Comparison of ENCODE assay signal across 8 mouse cellular contexts in genomic region chr5:110057637-110058408, GRCm38 (mm10). TPM values are rescaled to one million over a fixed set of nuclear protein-coding genes. Genes with fewer than 3 reads are reported as not detected.
DNase-seq lines count a peak whose midpoint lies in the region; ATAC-seq and TF ChIP-seq lines count a peak whose summit lies in the region.

No protein-coding gene starts in this region.

- ATAC-seq in activated CD4-positive, CD25-positive, alpha-beta regulatory T cell, adult 4 months = peak; percentile 100
- peak; percentile 98 for ATAC-seq in megakaryocyte progenitor cell, adult 5-6 weeks (replicated peaks; ENCODE audit: poor library complexity)

- TF ChIP-seq POLR2A in cortical plate, adult 2 months (IDR thresholded peaks at IDR 0.05; ENCODE audit: extremely low read depth, insufficient read depth, low read length) = 0 out of 2 replicates have a peak, but pooled peaks have one; percentile 29

- DNase-seq in gastrocnemius, postnatal 10 days = peak; percentile 73
- peak; percentile 91 for DNase-seq in induced T-regulatory cell, adult 2 months (ENCODE audit: low read depth)
- DNase-seq in left cerebral cortex, adult 9 months (ENCODE audit: low spot score in 2 of 2) = peak; percentile 66 to 86
- DNase-seq in right cerebral cortex, postnatal 14 days = peak; percentile 76
- peak; percentile 85 for DNase-seq in urinary bladder, postnatal 36 days (ENCODE audit: low spot score in 2 of 2)

- peak overlapping the region; percentile 93 for H3K4me3 ChIP-seq in cortical plate, adult 2 months (ENCODE audit: insufficient read depth, low read length)

- no peak for TF ChIP-seq CTCF in cortical plate, adult 2 months (IDR thresholded peaks at IDR 0.05; ENCODE audit: extremely low read depth, insufficient read depth, low read length)

- no peaks in the 10 kb centered on the region for H3K4me1 ChIP-seq in cortical plate, adult 2 months (ENCODE audit: control insufficient read depth, insufficient read depth, low read length)

- peak overlapping the region; percentile 83 for H3K27ac ChIP-seq in cortical plate, adult 2 months (ENCODE audit: insufficient read depth, low read length)

RNA-seq across cellular contexts. Expression of gene Gm17655, which starts 14.5 kb away (rescaled TPM):
- polyA plus RNA-seq in activated CD4-positive, CD25-positive, alpha-beta regulatory T cell, adult 4 months (2017; shearing (Covaris generic)) = 10 to 100 TPM in 1 of 2 experiments, 1 to 10 TPM in 1; 8.8 to 11.2 TPM
- 1.4 and 1.7 TPM in 2 replicates for polyA plus RNA-seq in cortical plate, adult 2 months (2012; rRNA removed)
- 1 to 10 TPM; 1.9 to 2.7 TPM for total RNA-seq in gastrocnemius, postnatal 10 days (2021)
- total RNA-seq in megakaryocyte progenitor cell, adult 5-6 weeks (2015) = 4.1 and 7.2 TPM in 2 replicates
- 6.0 and 29.3 TPM in 2 replicates for total RNA-seq in megakaryocyte progenitor cell, adult 5-6 weeks (2017)

RNA-seq across cellular contexts. Expression of gene Gm35315, which starts 36.4 kb away (rescaled TPM):
- 1 to 10 TPM; 1.6 to 3.0 TPM for polyA plus RNA-seq in activated CD4-positive, CD25-positive, alpha-beta regulatory T cell, adult 4 months (2017; shearing (Covaris generic))
- 0.77 and 0.93 TPM in 2 replicates for polyA plus RNA-seq in cortical plate, adult 2 months (2012; rRNA removed)
- total RNA-seq in gastrocnemius, postnatal 10 days (2021) = under 1 TPM; 0.28 to 0.34 TPM
- total RNA-seq in megakaryocyte progenitor cell, adult 5-6 weeks (2015) = 1.7 and 3.0 TPM in 2 replicates
- total RNA-seq in megakaryocyte progenitor cell, adult 5-6 weeks (2017) = 1.2 and 1.6 TPM in 2 replicates

RNA-seq across cellular contexts. Expression of gene Plcxd1, which starts 41.9 kb away (rescaled TPM):
- 1 to 10 TPM in 1 of 2 experiments, under 1 TPM in 1; 0.63 to 1.6 TPM for polyA plus RNA-seq in activated CD4-positive, CD25-positive, alpha-beta regulatory T cell, adult 4 months (2017; shearing (Covaris generic))
- 18.6 and 20.3 TPM in 2 replicates for polyA plus RNA-seq in cortical plate, adult 2 months (2012; rRNA removed)
- under 1 TPM in 1 of 2 experiments, not detected in 1; 0.07 TPM for total RNA-seq in gastrocnemius, postnatal 10 days (2021)
- total RNA-seq in megakaryocyte progenitor cell, adult 5-6 weeks (2015) = not detected in 2 replicates
- 0.17 TPM in 1 of 2 replicates, not detected in the other for total RNA-seq in megakaryocyte progenitor cell, adult 5-6 weeks (2017)

RNA-seq across cellular contexts. Expression of gene Gtpbp6, which starts 50.2 kb away (rescaled TPM):
- polyA plus RNA-seq in activated CD4-positive, CD25-positive, alpha-beta regulatory T cell, adult 4 months (2017; shearing (Covaris generic)) = 10 to 100 TPM; 11.6 to 11.7 TPM
- 155 and 164 TPM in 2 replicates for polyA plus RNA-seq in cortical plate, adult 2 months (2012; rRNA removed)
- 10 to 100 TPM; 19.6 to 22.5 TPM for total RNA-seq in gastrocnemius, postnatal 10 days (2021)
- 12.0 and 12.7 TPM in 2 replicates for total RNA-seq in megakaryocyte progenitor cell, adult 5-6 weeks (2015)
- total RNA-seq in megakaryocyte progenitor cell, adult 5-6 weeks (2017) = 17.3 and 19.8 TPM in 2 replicates

RNA-seq across cellular contexts. Expression of gene Zfp605, which starts 52.1 kb away (rescaled TPM):
- polyA plus RNA-seq in activated CD4-positive, CD25-positive, alpha-beta regulatory T cell, adult 4 months (2017; shearing (Covaris generic)) = 1 to 10 TPM; 3.5 to 4.6 TPM
- 6.8 and 6.9 TPM in 2 replicates for polyA plus RNA-seq in cortical plate, adult 2 months (2012; rRNA removed)
- total RNA-seq in gastrocnemius, postnatal 10 days (2021) = 1 to 10 TPM; 3.1 to 3.2 TPM
- total RNA-seq in megakaryocyte progenitor cell, adult 5-6 weeks (2015) = 4.3 and 6.7 TPM in 2 replicates
- 7.3 and 11.1 TPM in 2 replicates for total RNA-seq in megakaryocyte progenitor cell, adult 5-6 weeks (2017)

Comparison
In these comparisons a context has a peak if more than half of its experiments do, and no peak if none do; other contexts are left out.
1. Peak in every context shown above with its lines: DNase-seq, ATAC-seq, H3K4me3 ChIP-seq and H3K27ac ChIP-seq.